Mouse (Mus musculus): Measurements from ENCODE around the gene Sec14l3.
"Not testable (repeated sequence)": the region's sequence is repeated elsewhere in the genome, so short reads cannot be mapped to it uniquely, and the experiment has no call there.

The Sec14l3 gene

GRCm38 (mm10) chr11:4103522-4103921 lies 38.9 kb downstream of the Sec14l3 start:
- DNase-seq (ENCODE audit: low read depth): no peak

GRCm38 (mm10) chr11:4104989-4105388 lies 40.3 kb downstream of the Sec14l3 start:
- no peak for DNase-seq (ENCODE audit: low read depth)

- DNase-seq (ENCODE audit: low read depth): no peak
These were observed 40.8 kb downstream of the Sec14l3 start for GRCm38 (mm10) chr11:4105444-4105843.

- DNase-seq (ENCODE audit: low read depth): not testable (repeated sequence)
These were observed 43.3 kb downstream of the Sec14l3 start for GRCm38 (mm10) chr11:4107901-4108300.

GRCm38 (mm10) chr11:4108691-4109090 lies 44.0 kb downstream of the Sec14l3 start:
- no peak for DNase-seq (ENCODE audit: low read depth)

GRCm38 (mm10) chr11:4112033-4112432 lies 47.4 kb downstream of the Sec14l3 start:
- no peak for DNase-seq (ENCODE audit: low read depth)

- no peak for DNase-seq (ENCODE audit: low read depth)
These were observed 48.2 kb downstream of the Sec14l3 start for GRCm38 (mm10) chr11:4112861-4113260.

- no peak for DNase-seq (ENCODE audit: low read depth)
These were observed 48.9 kb downstream of the Sec14l3 start for GRCm38 (mm10) chr11:4113496-4113895.

- no peak for DNase-seq (ENCODE audit: low read depth)
These were observed 49.3 kb downstream of the Sec14l3 start for GRCm38 (mm10) chr11:4113970-4114369.

- DNase-seq (ENCODE audit: low read depth): not testable (repeated sequence)
These were observed 49.9 kb downstream of the Sec14l3 start for GRCm38 (mm10) chr11:4114541-4114940.

- no peak for DNase-seq (ENCODE audit: low read depth)
These were observed 50.8 kb downstream of the Sec14l3 start for GRCm38 (mm10) chr11:4115407-4115806.

GRCm38 (mm10) chr11:4116458-4117141 lies 52.0 kb downstream of the Sec14l3 start:
- DNase-seq (ENCODE audit: low read depth): no peak

GRCm38 (mm10) chr11:4117372-4118071 lies 52.9 kb downstream of the Sec14l3 start:
- DNase-seq (ENCODE audit: low read depth): no peak

GRCm38 (mm10) chr11:4118081-4118921 lies 53.7 kb downstream of the Sec14l3 start:
- DNase-seq (ENCODE audit: low read depth): peak; percentile 72

- no peak for DNase-seq (ENCODE audit: low read depth)
These were observed 55.0 kb downstream of the Sec14l3 start for GRCm38 (mm10) chr11:4119635-4120034.

GRCm38 (mm10) chr11:4121691-4122090 lies 57.0 kb downstream of the Sec14l3 start:
- no peak for DNase-seq (ENCODE audit: low read depth)

GRCm38 (mm10) chr11:4122226-4122625 lies 57.6 kb downstream of the Sec14l3 start:
- DNase-seq (ENCODE audit: low read depth): no peak

GRCm38 (mm10) chr11:4122742-4123579 lies 58.3 kb downstream of the Sec14l3 start, which contains the start of gene Sec14l2:
Sec14l2 (minus strand) TSS chr11:4123415.
- peak; percentile 81 for DNase-seq (ENCODE audit: low read depth)

GRCm38 (mm10) chr11:4123922-4124321 lies 59.3 kb downstream of the Sec14l3 start:
- DNase-seq (ENCODE audit: low read depth): peak; percentile 75

- DNase-seq (ENCODE audit: low read depth): peak; percentile 42
These were observed 62.4 kb downstream of the Sec14l3 start for GRCm38 (mm10) chr11:4127059-4127458.

Measured in induced T-regulatory cell, adult 2 months (primary cell).